Mouse (Mus musculus) forebrain, postnatal 0 days (tissue): Measurements from ENCODE around the gene Osbpl10. TPM values are rescaled to one million over a fixed set of nuclear protein-coding genes. Genes with fewer than 3 reads are reported as not detected.
A peak's percentile ranks its signal among the peaks of the same experiment; 100 is the strongest.
"Not testable (repeated sequence)": the region's sequence is repeated elsewhere in the genome, so short reads cannot be mapped to it uniquely, and the experiment has no call there.

Experiments used
- ATAC-seq: fragments of 200-750 bp; cut with Nextera tagmentation; 2 replicates; pipeline ENCODE4 v1.8.0; 2017; ENCODE audit warnings: mild to moderate bottlenecking, moderate library complexity
- DNase-seq: peaks from one replicate; pipeline ENCODE4 v3.0.0-alpha.2; 2015
- H3K27ac ChIP-seq: fragments of 300-500 bp; sonication (generic); 2 replicates; pipeline ENCODE4 v1.5.1; 2014; ENCODE audit warnings: low read depth, mild to moderate bottlenecking, antibody characterized with exemption, low read length, moderate library complexity, mixed read lengths
- H3K27me3 ChIP-seq: fragments of 300-500 bp; sonication (generic); 2 replicates; pipeline ENCODE4 v1.6.1; 2014; ENCODE audit warnings: mild to moderate bottlenecking, low read length, mixed read lengths; ENCODE audit not compliant: insufficient read depth
- H3K36me3 ChIP-seq: fragments of 300-500 bp; sonication (generic); 2 replicates; pipeline ENCODE4 v1.6.1; 2014; ENCODE audit warnings: mild to moderate bottlenecking, moderate library complexity; ENCODE audit not compliant: insufficient read depth
- H3K4me1 ChIP-seq: fragments of 300-500 bp; sonication (generic); 2 replicates; pipeline ENCODE4 v1.6.1; 2014; ENCODE audit warnings: antibody characterized with exemption; ENCODE audit not compliant: insufficient read depth
- H3K4me2 ChIP-seq: fragments of 300-500 bp; sonication (generic); 2 replicates; pipeline ENCODE4 v1.6.1; 2014; ENCODE audit warnings: low read depth, mild to moderate bottlenecking, moderate library complexity
- H3K4me3 ChIP-seq: fragments of 300-500 bp; sonication (generic); 2 replicates; pipeline ENCODE4 v1.5.1; 2014; ENCODE audit warnings: low read depth, low read length, mixed read lengths
- H3K9ac ChIP-seq: fragments of 300-500 bp; sonication (generic); 2 replicates; pipeline ENCODE4 v1.6.1; 2014; ENCODE audit warnings: mild to moderate bottlenecking
- H3K9me3 ChIP-seq: fragments of 300-500 bp; sonication (generic); 2 replicates; pipeline ENCODE4 v1.6.1; 2016; ENCODE audit warnings: low read length
- CTCF ChIP-seq: sonication (generic); IDR thresholded peaks from 2 replicates; pipeline ENCODE4 v1.5.1; 2016; ENCODE audit warnings: antibody characterized with exemption, control low read depth, low read depth
- WGBS: fragments of 180-500 bp; shearing (Covaris S2); extraction: QIAGEN DNeasy Blood & Tissue Kit; methylation state at CpG from one replicate; pipeline ENCODE4 v1.1.7; 2014; 5-methylcytosine and 5-hydroxymethylcytosine counted together
- polyA plus RNA-seq: library from polyadenylated mRNA; unstranded; fragments of >200 nt; fragmentation: Nextera tagmentation; extraction: Ambion mirVana; gene quantifications from 2 replicates; pipeline ENCODE4 v1.2.1, GENCODE M21; 2015
- total RNA-seq: library from RNA; depleted of rRNA; stranded (reverse); fragments of >200 nt; gene quantifications from 2 replicates; pipeline ENCODE4 v1.2.3, GENCODE M21; 2014

Gene Osbpl10
- total and polyA plus RNA-seq, 2 experiments from 2014 or later: 3.0 to 22.4 TPM

DNA sequence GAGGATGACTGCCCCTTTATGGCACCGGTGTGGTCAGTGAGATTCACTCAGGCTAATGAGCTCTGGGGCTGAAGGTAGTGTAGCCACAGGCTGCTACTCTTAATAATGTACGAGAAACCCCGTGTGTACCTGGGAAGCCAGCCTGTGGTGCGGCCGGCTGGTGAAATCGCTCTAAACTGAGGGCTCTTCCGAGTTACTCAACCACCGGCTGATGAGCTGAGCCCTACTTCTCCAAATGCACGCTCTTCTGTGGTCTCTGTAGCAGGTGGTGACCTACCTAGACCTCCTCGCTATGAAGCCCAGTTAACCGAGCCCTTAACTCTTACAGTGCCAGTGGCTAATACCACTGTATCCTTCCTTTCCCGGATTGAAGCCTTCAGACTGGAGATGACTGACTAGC lies 34.0 kb downstream of the Osbpl10 start:
- ATAC-seq (no peak), DNase-seq (no peak)
- no peak overlapping the region for H3K4me3 ChIP-seq
- H3K36me3 ChIP-seq: no peaks in the 10 kb centered on the region
- no peak overlapping the region for H3K4me2 ChIP-seq
- no peak overlapping the region for H3K27ac ChIP-seq
- no peak for TF ChIP-seq CTCF
- no peak overlapping the region for H3K9ac ChIP-seq
- 71% methylated on average over 12 of the region's 12 CpGs for WGBS
- H3K27me3 ChIP-seq: no peaks in the 10 kb centered on the region
- 0 out of 2 replicates have a peak, but pooled peaks cover 5% of the 10 kb centered on the region for H3K9me3 ChIP-seq
- H3K4me1 ChIP-seq: no peaks in the 10 kb centered on the region

DNA sequence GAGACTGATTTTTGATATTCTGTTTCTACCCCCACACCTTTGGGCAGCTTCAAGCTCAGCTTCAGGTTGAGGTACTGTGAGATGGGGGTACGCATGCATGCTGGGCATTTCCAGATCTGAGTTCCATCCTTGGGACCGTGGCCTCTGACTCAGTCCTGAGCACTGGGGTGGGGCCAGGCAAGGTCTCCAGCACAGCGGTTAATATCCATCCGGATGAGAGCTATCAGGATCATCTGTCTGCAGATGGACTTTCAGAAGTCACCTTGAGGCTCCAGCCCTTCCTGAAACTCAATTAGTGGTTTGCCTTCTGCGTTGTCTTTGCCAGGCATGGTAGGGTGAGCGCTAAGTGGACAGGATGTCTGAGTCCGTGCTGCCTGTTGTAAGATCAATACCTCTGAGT lies 41.8 kb downstream of the Osbpl10 start:
- no peak overlapping the region for H3K4me2 ChIP-seq
- ATAC-seq: no peak
- no peaks in the 10 kb centered on the region for H3K4me1 ChIP-seq
- no peak overlapping the region for H3K4me3 ChIP-seq
- H3K27me3 ChIP-seq: no peaks in the 10 kb centered on the region
- TF ChIP-seq CTCF: no peak
- H3K27ac ChIP-seq: no peak overlapping the region
- WGBS: 93% methylated on average over 7 of the region's 7 CpGs
- no peaks in the 10 kb centered on the region for H3K36me3 ChIP-seq
- DNase-seq: no peak
- no peak overlapping the region for H3K9ac ChIP-seq
- no peaks in the 10 kb centered on the region for H3K9me3 ChIP-seq

DNA sequence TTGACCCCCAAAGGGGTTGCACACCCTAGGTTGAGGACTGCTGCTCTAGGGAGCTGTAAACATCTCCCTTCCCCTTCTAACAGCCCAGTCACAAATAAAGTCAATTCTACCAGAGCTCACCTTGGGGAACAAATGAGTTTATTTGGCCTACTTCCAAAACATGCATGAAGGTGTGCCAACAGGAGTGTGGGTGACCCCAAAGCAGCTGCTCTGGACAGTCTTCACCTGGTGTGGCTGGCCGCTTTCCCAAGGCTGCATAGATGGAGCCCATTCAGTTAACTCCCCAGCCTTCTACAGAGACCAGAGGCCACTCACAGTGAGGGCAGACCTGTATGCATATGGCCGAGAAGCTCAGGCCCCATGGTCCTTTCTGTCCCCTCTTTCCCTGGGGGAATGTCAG lies 43.0 kb downstream of the Osbpl10 start:
- no peak for DNase-seq
- Histone ChIP-seq H3K4me1 (no peaks in the 10 kb centered on the region), H3K9me3 (no peaks in the 10 kb centered on the region), H3K27me3 (no peaks in the 10 kb centered on the region), H3K36me3 (no peaks in the 10 kb centered on the region), H3K9ac (no peak overlapping the region), H3K4me3 (no peak overlapping the region), H3K27ac (no peak overlapping the region), H3K4me2 (no peak overlapping the region)
- ATAC-seq: no peak
- TF ChIP-seq CTCF: no peak
- 86% methylated on average over 2 of the region's 2 CpGs for WGBS

DNA sequence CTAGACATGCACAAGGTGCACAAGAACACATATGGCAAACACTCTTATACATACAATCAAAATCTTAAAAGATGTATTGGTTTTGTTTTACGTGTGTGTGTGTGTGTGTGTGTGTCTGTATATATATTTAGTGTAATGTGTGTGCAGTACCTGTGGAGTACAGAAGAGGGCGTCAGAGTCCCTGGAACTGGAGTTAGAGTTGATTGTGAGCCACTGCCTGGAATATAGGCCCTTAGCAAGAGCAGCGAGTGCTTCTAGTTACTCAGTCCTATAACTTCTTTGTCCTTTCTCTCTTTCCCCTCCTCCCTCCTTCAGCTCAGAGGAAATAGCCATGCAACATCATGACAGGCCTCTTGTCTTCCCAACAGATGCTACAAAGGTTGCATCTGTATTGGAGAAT lies 44.8 kb downstream of the Osbpl10 start:
- no peak overlapping the region for H3K9ac ChIP-seq
- 90% methylated on average over 3 of the region's 3 CpGs for WGBS
- H3K27ac ChIP-seq: peak overlapping the region; percentile 75

DNA sequence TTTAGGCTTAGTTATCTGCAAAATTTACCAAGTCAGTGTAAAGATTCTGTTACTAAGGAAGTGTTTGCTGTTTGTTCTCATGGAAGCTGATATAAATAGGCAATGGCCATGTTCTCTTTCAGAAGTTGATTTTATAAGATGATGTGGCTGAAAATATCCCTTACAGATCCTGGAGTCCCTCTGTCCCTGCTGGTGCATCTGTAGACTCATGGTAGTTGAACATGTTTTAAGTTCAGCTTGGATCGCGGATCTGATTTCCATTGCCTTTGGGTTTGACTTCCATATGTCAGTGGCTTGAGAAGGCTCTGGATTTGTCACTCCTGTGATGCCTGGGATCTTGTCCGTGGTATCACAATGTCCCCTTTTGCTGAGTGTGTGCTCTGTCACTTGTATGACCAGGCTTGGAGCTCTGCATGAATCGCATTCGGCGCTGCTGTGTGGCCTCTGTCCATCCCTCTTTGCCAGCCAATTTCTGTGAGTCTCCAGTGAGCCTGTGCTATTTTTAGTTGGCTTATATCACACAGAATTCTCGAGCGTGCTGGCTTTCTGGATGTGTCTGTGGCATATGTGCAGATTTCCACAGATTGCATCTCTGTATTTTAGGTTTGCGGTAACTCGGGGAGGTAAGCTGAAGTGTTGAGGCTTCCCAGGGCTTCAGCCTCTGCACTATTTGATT lies 45.5 kb downstream of the Osbpl10 start:
- Histone ChIP-seq H3K4me1 (no peaks in the 10 kb centered on the region), H3K27ac (peak overlapping the region; percentile 75), H3K27me3 (no peaks in the 10 kb centered on the region), H3K36me3 (no peaks in the 10 kb centered on the region), H3K4me3 (no peak overlapping the region), H3K4me2 (no peak overlapping the region), H3K9ac (no peak overlapping the region), H3K9me3 (no peaks in the 10 kb centered on the region)
- DNase-seq (peak; percentile 70), ATAC-seq (peak; percentile 64)
- TF ChIP-seq CTCF: no peak
- 72% methylated on average over 10 of the region's 10 CpGs for WGBS

More for the DNA sequence above, 44.8 kb downstream of the Osbpl10 start:
- H3K9me3 ChIP-seq: no peaks in the 10 kb centered on the region
- H3K36me3 ChIP-seq: no peaks in the 10 kb centered on the region
- no peaks in the 10 kb centered on the region for H3K27me3 ChIP-seq
- no peak for DNase-seq
- TF ChIP-seq CTCF: peak; percentile 50
- no peak overlapping the region for H3K4me2 ChIP-seq
- H3K4me1 ChIP-seq: no peaks in the 10 kb centered on the region
- 0 out of 2 replicates have a peak, but pooled peaks have one; percentile 27 for ATAC-seq
- no peak overlapping the region for H3K4me3 ChIP-seq

DNA sequence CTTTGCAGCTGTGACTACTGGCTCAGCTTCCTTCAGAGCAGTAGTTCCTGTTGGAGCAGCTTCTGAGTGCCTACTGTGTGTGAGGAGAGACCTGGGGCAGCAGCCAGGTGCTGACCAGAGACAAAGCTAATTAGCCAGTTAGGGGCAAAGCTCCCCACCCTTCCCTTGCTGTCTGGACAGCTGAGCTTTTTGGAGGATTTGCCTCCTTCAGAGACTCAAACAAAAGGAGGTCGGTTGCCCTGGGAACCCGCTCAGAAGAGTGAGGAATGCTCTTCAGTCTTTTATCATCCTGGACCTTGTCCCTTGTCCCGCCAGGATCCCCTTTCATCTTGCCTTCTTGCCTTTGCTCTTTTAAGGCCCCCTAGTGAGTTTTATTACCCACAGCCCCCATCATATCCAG lies 50.9 kb downstream of the Osbpl10 start:
- ATAC-seq (peak; percentile 58), DNase-seq (no peak)
- Histone ChIP-seq H3K4me1 (0 out of 2 replicates have a peak, but pooled peaks cover 5% of the 10 kb centered on the region), H3K36me3 (no peaks in the 10 kb centered on the region), H3K9me3 (no peaks in the 10 kb centered on the region), H3K4me3 (no peak overlapping the region), H3K9ac (peak overlapping the region; percentile 14; the same call in 1 of the 2 replicates), H3K27me3 (no peaks in the 10 kb centered on the region), H3K27ac (no peak overlapping the region), H3K4me2 (no peak overlapping the region)
- 8% methylated on average over 3 of the region's 3 CpGs for WGBS
- TF ChIP-seq CTCF: no peak

DNA sequence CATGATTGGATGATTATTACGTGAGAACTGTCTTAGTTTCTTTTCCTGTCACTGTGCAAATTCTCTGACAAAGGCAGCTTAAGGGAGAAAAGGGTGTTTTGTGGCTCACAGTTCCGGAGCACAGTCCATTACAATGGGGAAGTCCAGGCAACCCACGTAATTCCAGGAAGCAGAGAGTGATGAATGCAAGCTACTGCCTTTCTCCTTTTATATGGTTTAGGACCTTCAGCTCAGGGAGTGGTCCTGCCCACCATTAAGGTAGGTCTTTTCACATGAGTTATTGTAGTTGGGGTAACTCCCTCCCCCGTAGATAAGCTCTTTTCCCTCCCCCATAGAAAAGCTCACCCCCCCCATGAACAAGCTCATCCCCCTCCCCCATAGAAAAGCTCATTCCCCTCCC lies 52.2 kb downstream of the Osbpl10 start:
- H3K9ac ChIP-seq: no peak overlapping the region
- no peak overlapping the region for H3K4me3 ChIP-seq
- no peaks in the 10 kb centered on the region for H3K36me3 ChIP-seq
- no peak for ATAC-seq
- DNase-seq: no peak
- H3K27me3 ChIP-seq: no peaks in the 10 kb centered on the region
- H3K27ac ChIP-seq: no peak overlapping the region
- 29% methylated on average over 4 of the region's 4 CpGs for WGBS
- no peaks in the 10 kb centered on the region for H3K9me3 ChIP-seq
- no peak for TF ChIP-seq CTCF
- no peak overlapping the region for H3K4me2 ChIP-seq
- H3K4me1 ChIP-seq: 0 out of 2 replicates have a peak, but pooled peaks cover 5% of the 10 kb centered on the region

DNA sequence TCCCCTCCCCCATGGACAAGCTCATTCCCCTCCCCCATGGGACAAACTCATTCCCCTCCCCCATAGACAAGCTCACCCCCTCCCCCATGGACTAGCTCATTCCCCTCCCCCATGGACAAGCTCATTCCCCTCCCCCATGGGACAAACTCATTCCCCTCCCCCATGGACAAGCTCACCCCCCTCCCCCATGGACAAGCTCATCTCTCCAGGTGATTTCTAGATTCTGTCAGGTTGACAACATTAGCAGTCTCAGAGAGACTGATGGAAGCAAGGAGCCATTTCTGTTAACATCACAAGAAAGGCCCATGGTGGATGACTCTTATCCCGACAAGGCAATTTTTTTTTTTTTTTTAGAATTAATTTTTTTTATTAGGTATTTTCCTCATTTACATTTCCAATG lies 52.7 kb downstream of the Osbpl10 start:
- H3K4me2 ChIP-seq, DNase-seq, H3K9me3 ChIP-seq, H3K4me3 ChIP-seq, H3K36me3 ChIP-seq, H3K4me1 ChIP-seq, ATAC-seq, H3K27me3 ChIP-seq, H3K27ac ChIP-seq, H3K9ac ChIP-seq: not testable (repeated sequence)
- 96% methylated on average over 1 of the region's 1 CpGs for WGBS
